Mouse (Mus musculus) midbrain, embryonic 16.5 days (tissue): ENCODE measurements around the gene Wsb1. TPM values are rescaled to one million over a fixed set of nuclear protein-coding genes. Genes with fewer than 3 reads are reported as not detected.

Experiments used
- ATAC-seq: fragments of 200-750 bp; cut with Nextera tagmentation; 2 replicates; pipeline ENCODE4 v1.8.0; 2017; ENCODE audit warnings: moderate TSS enrichment
- H3K27ac ChIP-seq: fragments of 300-500 bp; sonication (generic); 2 replicates; pipeline ENCODE4 v1.5.1; 2014; ENCODE audit warnings: mild to moderate bottlenecking, low read length, mixed read lengths
- H3K27me3 ChIP-seq: fragments of 300-500 bp; sonication (generic); 2 replicates; pipeline ENCODE4 v1.6.1; 2014; ENCODE audit warnings: low read depth, low read length, mixed read lengths; ENCODE audit not compliant: control insufficient read depth, insufficient read depth
- H3K36me3 ChIP-seq: fragments of 300-500 bp; sonication (generic); 2 replicates; pipeline ENCODE4 v1.6.1; 2014; ENCODE audit warnings: mild to moderate bottlenecking, low read length, moderate library complexity, mixed read lengths; ENCODE audit not compliant: control insufficient read depth, insufficient read depth
- H3K4me1 ChIP-seq: fragments of 300-500 bp; sonication (generic); 2 replicates; pipeline ENCODE4 v1.6.1; 2014; ENCODE audit warnings: mild to moderate bottlenecking, low read length, mixed read lengths; ENCODE audit not compliant: control insufficient read depth, insufficient read depth
- H3K4me2 ChIP-seq: fragments of 300-500 bp; sonication (generic); 2 replicates; pipeline ENCODE4 v1.6.1; 2014; ENCODE audit warnings: mild to moderate bottlenecking, low read length, mixed read lengths
- H3K4me3 ChIP-seq: fragments of 300-500 bp; sonication (generic); 2 replicates; pipeline ENCODE4 v1.5.1; 2014; ENCODE audit warnings: low read depth, mild to moderate bottlenecking, low read length, moderate library complexity, mixed read lengths
- H3K9ac ChIP-seq: fragments of 300-500 bp; sonication (generic); 2 replicates; pipeline ENCODE4 v1.6.1; 2014; ENCODE audit warnings: low read depth, low read length, mixed read lengths
- H3K9me3 ChIP-seq: fragments of 300-500 bp; sonication (generic); replicated peaks from 2 replicates; pipeline ENCODE4 v1.6.1; 2014; ENCODE audit warnings: mild to moderate bottlenecking, low read length, mixed read lengths; ENCODE audit not compliant: control insufficient read depth, poor library complexity, severe bottlenecking
- WGBS: fragments of 180-500 bp; shearing (Covaris S2); extraction: QIAGEN DNeasy Blood & Tissue Kit; methylation state at CpG from one replicate; pipeline ENCODE4 v1.1.7; 2014; 5-methylcytosine and 5-hydroxymethylcytosine counted together
- polyA plus RNA-seq: library from polyadenylated mRNA; unstranded; fragments of >200 nt; fragmentation: Nextera tagmentation; extraction: Ambion mirVana; gene quantifications from 2 replicates; pipeline ENCODE4 v1.2.1, GENCODE M21; 2015

Wsb1 gene
- polyA plus RNA-seq, 1 experiment from 2014 or later = 499 TPM

- H3K27ac ChIP-seq = no peak overlapping the region
- no peak overlapping the region for H3K4me3 ChIP-seq
- H3K4me2 ChIP-seq = no peak overlapping the region
- 52% methylated on average over 5 of the region's 5 CpGs for WGBS
- no peak for ATAC-seq
- no peaks in the 10 kb centered on the region for H3K36me3 ChIP-seq
- peaks cover 1% of the 10 kb centered on the region; the same call in 1 of the 2 replicates for H3K4me1 ChIP-seq
- no peaks in the 10 kb centered on the region for H3K27me3 ChIP-seq
- H3K9me3 ChIP-seq = no peaks in the 10 kb centered on the region
- no peak overlapping the region for H3K9ac ChIP-seq
Measured at GRCm38 (mm10) chr11:79209113-79209512, 45.4 kb downstream of the Wsb1 start.

DNA sequence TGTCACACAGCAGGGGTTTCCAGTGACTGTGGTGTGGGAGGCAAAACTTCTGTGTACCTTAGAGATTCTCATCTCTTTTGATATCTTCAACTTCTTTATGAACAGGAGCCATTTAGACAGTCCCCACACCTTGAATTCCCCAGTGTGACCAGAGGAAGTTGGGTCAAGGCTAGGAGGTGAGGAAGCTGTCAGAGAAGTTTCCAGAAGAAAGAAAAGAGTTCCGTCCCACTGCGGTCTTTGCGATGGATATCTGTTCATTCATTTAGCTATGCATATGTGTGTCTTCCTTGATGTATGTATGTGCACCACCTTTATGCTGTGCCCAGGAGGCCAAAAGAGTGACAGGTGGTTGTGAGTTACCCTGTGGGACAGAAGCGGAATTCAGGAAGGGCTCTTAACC lies 46.0 kb downstream of the Wsb1 start:
- no peaks in the 10 kb centered on the region for H3K27me3 ChIP-seq
- no peak for ATAC-seq
- 93% methylated on average over 4 of the region's 4 CpGs for WGBS

DNA sequence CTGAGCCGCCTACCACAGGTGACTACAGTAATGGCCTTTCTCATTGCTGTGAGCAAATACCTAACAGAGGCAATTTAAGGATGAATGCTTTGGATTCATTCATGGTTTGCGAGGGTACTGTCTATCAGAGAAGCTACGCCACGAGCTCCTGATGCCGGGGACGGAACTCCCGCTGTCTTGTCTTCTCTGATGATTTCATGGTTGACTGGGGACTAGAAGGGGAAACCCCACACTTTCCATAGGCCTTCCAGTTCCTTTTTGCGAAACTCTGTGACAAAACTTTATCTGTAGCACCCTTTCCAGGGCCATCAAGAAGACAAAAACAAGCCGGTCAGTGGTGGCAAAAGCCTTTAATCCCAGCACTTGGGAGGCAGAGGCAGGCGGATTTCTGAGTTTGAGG lies 46.8 kb downstream of the Wsb1 start:
- no peak overlapping the region for H3K9ac ChIP-seq
- 81% methylated on average over 10 of the region's 10 CpGs for WGBS
- H3K27ac ChIP-seq = no peak overlapping the region
- H3K4me2 ChIP-seq = no peak overlapping the region
- ATAC-seq = no peak
- no peaks in the 10 kb centered on the region for H3K36me3 ChIP-seq
- H3K9me3 ChIP-seq = no peaks in the 10 kb centered on the region
- no peaks in the 10 kb centered on the region for H3K27me3 ChIP-seq
- H3K4me1 ChIP-seq = no peaks in the 10 kb centered on the region
- H3K4me3 ChIP-seq = no peak overlapping the region

More for the DNA sequence above, 46.0 kb downstream of the Wsb1 start:
- no peaks in the 10 kb centered on the region for H3K4me1 ChIP-seq
- H3K4me2 ChIP-seq = no peak overlapping the region
- H3K9me3 ChIP-seq = no peaks in the 10 kb centered on the region
- no peak overlapping the region for H3K9ac ChIP-seq
- no peak overlapping the region for H3K27ac ChIP-seq
- H3K4me3 ChIP-seq = no peak overlapping the region
- no peaks in the 10 kb centered on the region for H3K36me3 ChIP-seq

- WGBS = 82% methylated on average over 3 of the region's 3 CpGs
- H3K36me3 ChIP-seq = no peaks in the 10 kb centered on the region
- H3K27me3 ChIP-seq = no peaks in the 10 kb centered on the region; the same call in 1 of the 2 replicates
- no peaks in the 10 kb centered on the region for H3K4me1 ChIP-seq
- no peak for ATAC-seq
- H3K9me3 ChIP-seq = no peaks in the 10 kb centered on the region
- no peak overlapping the region for H3K9ac ChIP-seq
- H3K27ac ChIP-seq = no peak overlapping the region
- H3K4me2 ChIP-seq = no peak overlapping the region
- no peak overlapping the region for H3K4me3 ChIP-seq
Measured at GRCm38 (mm10) chr11:79204444-79204843, 50.0 kb downstream of the Wsb1 start.

GRCm38 (mm10) chr11:79200502-79200901 lies 54.0 kb downstream of the Wsb1 start:
- no peaks in the 10 kb centered on the region for H3K9me3 ChIP-seq
- no peak overlapping the region for H3K27ac ChIP-seq
- no peak for ATAC-seq
- H3K4me3 ChIP-seq = no peak overlapping the region
- no peak overlapping the region for H3K9ac ChIP-seq
- WGBS = 52% methylated on average over 7 of the region's 7 CpGs
- no peaks in the 10 kb centered on the region for H3K36me3 ChIP-seq
- H3K4me2 ChIP-seq = no peak overlapping the region
- no peaks in the 10 kb centered on the region for H3K4me1 ChIP-seq
- H3K27me3 ChIP-seq = no peaks in the 10 kb centered on the region; the same call in 1 of the 2 replicates

- no peak overlapping the region for H3K4me2 ChIP-seq
- WGBS = 93% methylated on average over 4 of the region's 4 CpGs
- no peaks in the 10 kb centered on the region for H3K36me3 ChIP-seq
- no peak for ATAC-seq
- H3K27ac ChIP-seq = no peak overlapping the region
- no peaks in the 10 kb centered on the region; the same call in 1 of the 2 replicates for H3K27me3 ChIP-seq
- no peaks in the 10 kb centered on the region for H3K4me1 ChIP-seq
- no peaks in the 10 kb centered on the region for H3K9me3 ChIP-seq
- no peak overlapping the region for H3K9ac ChIP-seq
- H3K4me3 ChIP-seq = no peak overlapping the region
Measured at GRCm38 (mm10) chr11:79198562-79198961, 55.9 kb downstream of the Wsb1 start.

DNA sequence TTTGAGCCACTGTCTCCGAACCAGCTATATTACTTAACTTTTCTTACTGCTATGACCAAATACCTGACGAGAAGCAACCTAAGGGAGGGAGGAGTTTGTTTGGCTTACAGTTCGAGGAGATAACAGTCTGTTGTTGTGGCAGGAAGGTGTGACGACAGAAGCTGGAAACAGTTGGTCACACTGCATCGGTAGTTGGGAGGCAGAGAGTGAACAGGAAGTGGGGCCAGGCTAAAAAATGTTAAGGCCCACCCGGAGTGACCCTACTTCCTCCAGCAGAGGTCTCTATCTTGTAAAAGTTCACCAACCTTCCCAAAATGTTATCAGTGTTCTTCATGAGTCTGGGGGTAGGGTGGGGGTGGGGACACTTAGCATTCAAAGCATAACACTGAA lies 56.6 kb downstream of the Wsb1 start:
- no peak overlapping the region for H3K4me3 ChIP-seq
- no peak overlapping the region for H3K9ac ChIP-seq
- no peaks in the 10 kb centered on the region for H3K36me3 ChIP-seq
- H3K27me3 ChIP-seq = no peaks in the 10 kb centered on the region; the same call in 1 of the 2 replicates
- no peaks in the 10 kb centered on the region for H3K9me3 ChIP-seq
- no peak overlapping the region for H3K27ac ChIP-seq
- no peak overlapping the region for H3K4me2 ChIP-seq
- H3K4me1 ChIP-seq = no peaks in the 10 kb centered on the region
- 89% methylated on average over 6 of the region's 6 CpGs for WGBS
- no peak for ATAC-seq

GRCm38 (mm10) chr11:79196876-79197845 lies 57.3 kb downstream of the Wsb1 start:
- no peaks in the 10 kb centered on the region for H3K9me3 ChIP-seq
- no peaks in the 10 kb centered on the region; the same call in 1 of the 2 replicates for H3K27me3 ChIP-seq
- no peaks in the 10 kb centered on the region for H3K4me1 ChIP-seq
- no peaks in the 10 kb centered on the region for H3K36me3 ChIP-seq
- H3K4me2 ChIP-seq = no peak overlapping the region
- H3K27ac ChIP-seq = no peak overlapping the region
- no peak for ATAC-seq
- WGBS = 64% methylated on average over 13 of the region's 13 CpGs
- no peak overlapping the region for H3K9ac ChIP-seq
- H3K4me3 ChIP-seq = no peak overlapping the region

DNA sequence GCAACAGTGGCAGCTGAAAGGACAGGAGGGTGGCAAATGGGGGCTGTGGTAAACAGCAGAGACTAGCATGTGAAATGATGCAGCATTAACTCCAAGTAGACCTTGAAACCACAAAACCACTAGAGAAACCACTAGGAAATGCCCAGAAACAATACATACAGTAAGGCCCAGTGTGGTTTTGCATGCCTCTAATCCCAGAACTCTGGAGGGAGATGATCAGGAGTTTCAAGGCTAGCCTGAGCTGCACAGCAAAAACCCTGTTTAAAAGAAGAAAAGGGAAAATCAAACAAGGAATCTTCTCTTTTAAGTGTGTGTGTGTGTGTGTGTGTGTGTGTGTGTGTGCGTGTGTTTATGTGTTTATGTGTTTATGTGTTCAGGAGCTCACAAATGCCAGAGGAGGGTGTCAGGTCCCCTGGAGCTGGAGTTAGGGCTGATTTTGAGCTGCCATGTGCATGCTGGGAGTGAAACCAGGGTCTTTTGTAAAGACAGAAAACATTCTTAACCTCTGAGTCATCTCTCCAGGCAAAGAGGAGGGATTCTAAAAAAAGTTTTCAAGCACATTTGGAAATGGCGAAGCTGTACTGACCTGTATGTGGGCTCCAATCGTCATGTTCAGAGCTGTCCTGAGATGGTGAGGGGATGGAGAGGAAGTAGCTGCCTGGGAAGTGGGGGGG lies 58.1 kb downstream of the Wsb1 start:
- no peak for ATAC-seq
- 57% methylated on average over 3 of the region's 3 CpGs for WGBS
- no peak overlapping the region for H3K27ac ChIP-seq
- no peaks in the 10 kb centered on the region for H3K27me3 ChIP-seq
- no peak overlapping the region for H3K9ac ChIP-seq
- H3K4me3 ChIP-seq = no peak overlapping the region
- H3K4me1 ChIP-seq = no peaks in the 10 kb centered on the region
- H3K9me3 ChIP-seq = no peaks in the 10 kb centered on the region
- no peaks in the 10 kb centered on the region for H3K36me3 ChIP-seq
- H3K4me2 ChIP-seq = no peak overlapping the region
